Mouse (Mus musculus) megakaryocyte, embryonic 14.5 days (primary cell): ENCODE data around the gene Gipc2. TPM values are rescaled to one million over a fixed set of nuclear protein-coding genes. Genes with fewer than 3 reads are reported as not detected.

Source experiments
- H3K27me3 ChIP-seq: replicated peaks from 2 replicates; pipeline ENCODE3; 2012; ENCODE audit warnings: inconsistent platforms
- H3K36me3 ChIP-seq: replicated peaks from 2 replicates; pipeline ENCODE3; 2012; ENCODE audit warnings: low read length, inconsistent platforms, mixed read lengths
- H3K4me1 ChIP-seq: 2 replicates; pipeline ENCODE4 v1.6.1; 2012; ENCODE audit warnings: inconsistent platforms
- H3K4me3 ChIP-seq: replicated peaks from 2 replicates; pipeline ENCODE3; 2012; ENCODE audit warnings: moderate library complexity, mild to moderate bottlenecking, inconsistent platforms
- H3K9me3 ChIP-seq: 2 replicates; pipeline ENCODE4 v1.6.1; 2012; ENCODE audit warnings: inconsistent platforms
- FLI1 ChIP-seq: IDR thresholded peaks from 2 replicates; pipeline ENCODE4 v1.6.1; 2012; ENCODE audit warnings: low read length, inconsistent platforms, mixed read lengths
- GATA1 ChIP-seq: IDR thresholded peaks from 3 replicates; pipeline ENCODE4 v1.6.1; 2012; ENCODE audit warnings: mixed read lengths, low read length, inconsistent platforms, borderline replicate concordance
- polyA plus RNA-seq: library from polyadenylated mRNA; stranded (reverse); fragments of >175 nt; gene quantifications from 2 replicates; pipeline ENCODE4 v1.2.3, GENCODE M21; 2012; ENCODE audit warnings: low replicate concordance; ENCODE audit not compliant: insufficient read depth

Gipc2 gene
- polyA plus RNA-seq, 1 experiment = 2.4 TPM

GRCm38 (mm10) chr3:152058235-152058634, 107.8 kb downstream of the Gipc2 start:
- no peaks in the 10 kb centered on the region for H3K4me1 ChIP-seq
- no peak for TF ChIP-seq FLI1
- TF ChIP-seq GATA1 = no peak

GRCm38 (mm10) chr3:152054260-152054659, 111.8 kb downstream of the Gipc2 start:
- H3K36me3 ChIP-seq = no peaks in the 10 kb centered on the region
- no peaks in the 10 kb centered on the region for H3K9me3 ChIP-seq
- TF ChIP-seq FLI1 (no peak), GATA1 (no peak)
- no peaks in the 10 kb centered on the region for H3K27me3 ChIP-seq
- no peaks in the 10 kb centered on the region for H3K4me1 ChIP-seq
- no peak overlapping the region for H3K4me3 ChIP-seq

More at GRCm38 (mm10) chr3:152058235-152058634, 107.8 kb downstream of the Gipc2 start:
- Histone ChIP-seq H3K9me3 (no peaks in the 10 kb centered on the region), H3K4me3 (no peak overlapping the region), H3K27me3 (no peaks in the 10 kb centered on the region), H3K36me3 (no peaks in the 10 kb centered on the region)

GRCm38 (mm10) chr3:152051959-152052358, 114.1 kb downstream of the Gipc2 start:
- Histone ChIP-seq H3K9me3 (no peaks in the 10 kb centered on the region), H3K4me3 (no peak overlapping the region), H3K4me1 (no peaks in the 10 kb centered on the region), H3K27me3 (no peaks in the 10 kb centered on the region), H3K36me3 (no peaks in the 10 kb centered on the region)
- TF ChIP-seq FLI1 = no peak
- no peak for TF ChIP-seq GATA1

DNA sequence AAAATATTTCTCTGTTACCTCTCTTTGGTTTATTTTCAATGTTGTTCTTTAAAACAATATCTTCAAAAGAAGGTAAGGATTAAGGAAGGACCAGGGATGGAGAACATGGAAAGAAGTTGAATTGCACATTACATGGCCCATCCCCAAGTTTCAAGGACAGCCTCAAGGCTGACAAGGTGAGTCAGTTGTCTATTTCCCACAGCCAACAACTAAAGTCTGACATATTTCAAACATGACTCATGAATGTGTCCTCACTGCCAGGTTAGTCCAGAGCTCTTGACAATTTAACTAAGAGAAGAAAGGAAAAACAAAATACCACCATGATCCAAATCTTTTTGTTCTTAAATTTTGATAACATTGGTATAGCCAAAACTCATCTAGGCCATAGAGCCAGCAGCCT, 118.1 kb downstream of the Gipc2 start:
- no peaks in the 10 kb centered on the region for H3K27me3 ChIP-seq
- no peaks in the 10 kb centered on the region for H3K9me3 ChIP-seq
- H3K4me3 ChIP-seq = no peak overlapping the region
- H3K36me3 ChIP-seq = no peaks in the 10 kb centered on the region
- TF ChIP-seq GATA1 = no peak
- TF ChIP-seq FLI1 = no peak
- no peaks in the 10 kb centered on the region for H3K4me1 ChIP-seq

DNA sequence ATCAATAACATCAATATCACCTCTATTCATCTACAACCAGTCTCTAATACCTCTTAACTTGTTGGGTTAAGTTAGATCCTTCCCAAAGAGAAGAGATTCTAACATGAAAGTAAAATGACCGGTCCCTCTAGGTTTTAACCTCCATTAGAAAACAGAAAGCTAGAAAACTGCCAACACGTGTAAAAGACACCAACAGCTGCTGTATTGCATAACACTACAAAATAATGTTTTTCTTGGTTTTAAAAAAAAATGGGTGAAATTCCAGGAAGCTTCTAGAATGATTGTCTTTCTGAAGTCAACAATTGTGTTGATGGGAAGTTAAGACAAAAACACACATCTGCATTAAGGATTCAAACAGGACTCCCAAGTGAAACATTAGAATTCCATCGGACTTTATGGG, 119.1 kb downstream of the Gipc2 start:
- no peaks in the 10 kb centered on the region for H3K4me1 ChIP-seq

More for the DNA sequence above, 119.1 kb downstream of the Gipc2 start:
- TF ChIP-seq FLI1 (no peak), GATA1 (no peak)
- no peak overlapping the region for H3K4me3 ChIP-seq
- no peaks in the 10 kb centered on the region for H3K27me3 ChIP-seq
- H3K36me3 ChIP-seq = no peaks in the 10 kb centered on the region
- H3K9me3 ChIP-seq = no peaks in the 10 kb centered on the region

Other genes starting within 250 kb of the Gipc2 start
- 5.3 TPM in 1 of 2 replicates, not detected in the other for gene Dnajb4, start 44.1 kb upstream of the Gipc2 start, polyA plus RNA-seq
- 205 and 764 TPM in 2 replicates for gene Fubp1, start 44.2 kb upstream of the Gipc2 start, polyA plus RNA-seq
- gene Nexn, start 100.1 kb upstream of the Gipc2 start, polyA plus RNA-seq = not detected in 2 replicates
- 5.2 TPM in 1 of 2 replicates, not detected in the other for gene Miga1, start 174.2 kb upstream of the Gipc2 start, polyA plus RNA-seq
- gene Usp33, start 180.2 kb upstream of the Gipc2 start, polyA plus RNA-seq = 2.2 TPM in 1 of 2 replicates, not detected in the other
- 2.3 and 3.9 TPM in 2 replicates for gene Zzz3, start 229.2 kb upstream of the Gipc2 start, polyA plus RNA-seq